Mouse (Mus musculus) lung, adult 2 months (tissue): ENCODE measurements around the gene Osbpl8. TPM values are rescaled to one million over a fixed set of nuclear protein-coding genes. Genes with fewer than 3 reads are reported as not detected.
"Not testable (repeated sequence)": the region's sequence is repeated elsewhere in the genome, so short reads cannot be mapped to it uniquely, and the experiment has no call there.

Experiments
- DNase-seq: peaks from one replicate; pipeline ENCODE4 v3.0.0; 2022
- H3K4me1 ChIP-seq: fragments of 200-500 bp; 2 replicates; pipeline ENCODE4 v1.6.1; 2011; ENCODE audit warnings: low read length; ENCODE audit not compliant: control insufficient read depth, insufficient read depth
- H3K4me3 ChIP-seq: fragments of 200-500 bp; replicated peaks from 2 replicates; pipeline ENCODE3; 2011; ENCODE audit warnings: low read depth, mild to moderate bottlenecking, control low read depth, low read length; ENCODE audit errors: extremely low read depth
- CTCF ChIP-seq: fragments of 200-500 bp; IDR thresholded peaks from 2 replicates; pipeline ENCODE4 v1.5.1; 2011; ENCODE audit warnings: mild to moderate bottlenecking, low read length, control low read depth; ENCODE audit not compliant: insufficient read depth
- POLR2A ChIP-seq: fragments of 200-500 bp; IDR thresholded peaks from 2 replicates; pipeline ENCODE4 v1.6.1; 2011; ENCODE audit warnings: low read depth, mild to moderate bottlenecking, control low read depth, low read length, borderline replicate concordance; ENCODE audit errors: extremely low read depth
- WGBS: fragments of 180-500 bp; shearing (Covaris S2); methylation state at CpG from one replicate; pipeline ENCODE4 v1.1.7; 2018; 5-methylcytosine and 5-hydroxymethylcytosine counted together
- polyA plus RNA-seq: library from polyadenylated mRNA; depleted of rRNA; stranded (reverse); fragments of >200 nt; gene quantifications from 2 replicates; pipeline ENCODE4 v1.2.3, GENCODE M21; 2012

Gene Osbpl8
- polyA plus RNA-seq, 1 experiment, result 8.3 TPM

GRCm38 (mm10) chr10:111128493-111128892 is 36.1 kb upstream of the Osbpl8 start:
- no peak overlapping the region for H3K4me3 ChIP-seq
- DNase-seq, result no peak
- 63% methylated on average over 3 of the region's 3 CpGs for WGBS
- H3K4me1 ChIP-seq, result no peaks in the 10 kb centered on the region
- TF ChIP-seq CTCF (no peak), POLR2A (no peak)

- Histone ChIP-seq H3K4me3 (no peak overlapping the region), H3K4me1 (no peaks in the 10 kb centered on the region)
- DNase-seq, result no peak
- WGBS, result 76% methylated on average over 15 of the region's 15 CpGs
- TF ChIP-seq CTCF (no peak), POLR2A (no peak)
Measured at GRCm38 (mm10) chr10:111129867-111130620, 34.5 kb upstream of the Osbpl8 start.

GRCm38 (mm10) chr10:111130872-111131271 is 33.7 kb upstream of the Osbpl8 start:
- H3K4me3 ChIP-seq, result no peak overlapping the region
- 80% methylated on average over 3 of the region's 3 CpGs for WGBS
- DNase-seq, result no peak
- TF ChIP-seq CTCF (no peak), POLR2A (no peak)
- no peaks in the 10 kb centered on the region for H3K4me1 ChIP-seq

GRCm38 (mm10) chr10:111133271-111133670 is 31.3 kb upstream of the Osbpl8 start:
- WGBS, result 75% methylated on average over 5 of the region's 5 CpGs
- no peak for DNase-seq
- no peak overlapping the region for H3K4me3 ChIP-seq
- H3K4me1 ChIP-seq, result no peaks in the 10 kb centered on the region
- TF ChIP-seq CTCF (no peak), POLR2A (no peak)

GRCm38 (mm10) chr10:111133936-111134335 is 30.6 kb upstream of the Osbpl8 start:
- no peak overlapping the region for H3K4me3 ChIP-seq
- H3K4me1 ChIP-seq, result no peaks in the 10 kb centered on the region
- TF ChIP-seq POLR2A (no peak), CTCF (no peak)
- 80% methylated on average over 8 of the region's 8 CpGs for WGBS
- DNase-seq, result no peak

GRCm38 (mm10) chr10:111134412-111134957 is 30.1 kb upstream of the Osbpl8 start:
- no peak for TF ChIP-seq CTCF
- TF ChIP-seq POLR2A, result no peak
- DNase-seq, result no peak

GRCm38 (mm10) chr10:111136306-111136705 is 28.2 kb upstream of the Osbpl8 start:
- H3K4me3 ChIP-seq, DNase-seq, H3K4me1 ChIP-seq: not testable (repeated sequence)
- WGBS, result 74% methylated on average over 5 of the region's 5 CpGs

More at GRCm38 (mm10) chr10:111134412-111134957, 30.1 kb upstream of the Osbpl8 start:
- WGBS, result 77% methylated on average over 9 of the region's 9 CpGs
- no peaks in the 10 kb centered on the region for H3K4me1 ChIP-seq
- no peak overlapping the region for H3K4me3 ChIP-seq

GRCm38 (mm10) chr10:111137905-111138304 is 26.6 kb upstream of the Osbpl8 start:
- DNase-seq, result no peak
- WGBS, result 68% methylated on average over 4 of the region's 4 CpGs
- Histone ChIP-seq H3K4me1 (no peaks in the 10 kb centered on the region), H3K4me3 (no peak overlapping the region)
- TF ChIP-seq CTCF (no peak), POLR2A (no peak)

- no peaks in the 10 kb centered on the region for H3K4me1 ChIP-seq
- WGBS, result 60% methylated on average over 1 of the region's 1 CpGs
- DNase-seq, result no peak
- TF ChIP-seq POLR2A (no peak), CTCF (no peak)
- H3K4me3 ChIP-seq, result no peak overlapping the region
Measured at GRCm38 (mm10) chr10:111139170-111139569, 25.4 kb upstream of the Osbpl8 start.

GRCm38 (mm10) chr10:111139881-111140280 is 24.7 kb upstream of the Osbpl8 start:
- DNase-seq, result no peak
- WGBS, result 51% methylated on average over 5 of the region's 5 CpGs
- H3K4me1 ChIP-seq, result no peaks in the 10 kb centered on the region
- TF ChIP-seq CTCF (no peak), POLR2A (no peak)
- no peak overlapping the region for H3K4me3 ChIP-seq
